Mouse (Mus musculus): ENCODE measurements around the gene Mnat1.

- TF ChIP-seq CTCF (IDR thresholded peaks at IDR 0.05; ENCODE audit: low read depth) (no peak), EP300 (IDR thresholded peaks at IDR 0.05; ENCODE audit: low read depth) (no peak)
These were observed 15.7 kb upstream of the Mnat1 start for GRCm38 (mm10) chr12:73107821-73108220.
